Mouse (Mus musculus) CH12.LX (cell line): ENCODE results near the gene Helz. TPM values are rescaled to one million over a fixed set of nuclear protein-coding genes. Genes with fewer than 3 reads are reported as not detected.
A peak's percentile ranks its signal among the peaks of the same experiment; 100 is the strongest.

Source experiments
- DNase-seq: peaks from one replicate; pipeline ENCODE4 v3.0.0-alpha.2; 2013; ENCODE audit errors: extremely low read depth
- H3K27ac ChIP-seq: 2 replicates; pipeline ENCODE4 v1.5.1; 2012; ENCODE audit warnings: low read depth, mild to moderate bottlenecking, control low read depth, moderate library complexity; ENCODE audit not compliant: insufficient read depth
- H3K27me3 ChIP-seq: replicated peaks from 2 replicates; pipeline ENCODE3; 2012; ENCODE audit warnings: inconsistent platforms
- H3K36me3 ChIP-seq, 2 experiments: replicated peaks in 1 of 2; 2 replicates each; pipeline versions ENCODE3 to v1.6.1; 2012; ENCODE audit warnings: inconsistent platforms in 1 of 2, low read length in 1 of 2, mild to moderate bottlenecking in 1 of 2, mixed read lengths in 1 of 2, moderate library complexity in 1 of 2; ENCODE audit not compliant: control insufficient read depth in 1 of 2, insufficient read depth in 1 of 2
- H3K4me1 ChIP-seq, 2 experiments: 2 replicates each; pipeline ENCODE4 v1.6.1; 2012; ENCODE audit warnings: inconsistent platforms in 1 of 2, moderate library complexity in 1 of 2; ENCODE audit not compliant: insufficient read depth in 2 of 2, control insufficient read depth in 1 of 2
- H3K4me2 ChIP-seq: 2 replicates; pipeline ENCODE4 v1.6.1; 2012; ENCODE audit warnings: low read depth, mild to moderate bottlenecking, control low read depth; ENCODE audit not compliant: poor library complexity, insufficient read depth, severe bottlenecking
- H3K4me3 ChIP-seq, 3 experiments: fragments of 150-350 bp in 1 of 3; sonication (generic) in 1 of 3; replicated peaks in 1 of 3; 2 replicates each; pipeline versions ENCODE3 to v1.5.1; 2011 to 2012; ENCODE audit warnings: low read depth in 2 of 3, low read length in 2 of 3, mild to moderate bottlenecking in 2 of 3, moderate library complexity in 2 of 3, control low read depth in 1 of 3, improper control_type of control experiment in 1 of 3, inconsistent platforms in 1 of 3, mixed read lengths in 1 of 3; ENCODE audit not compliant: poor library complexity in 1 of 3
- H3K79me2 ChIP-seq: replicated peaks from 2 replicates; pipeline ENCODE4 v1.6.1; 2012; ENCODE audit warnings: mild to moderate bottlenecking, moderate library complexity; ENCODE audit not compliant: control insufficient read depth, poor library complexity, insufficient read depth, severe bottlenecking; ENCODE audit errors: extremely low read depth
- H3K9ac ChIP-seq: 2 replicates; pipeline ENCODE4 v1.6.1; 2012; ENCODE audit warnings: low read depth, mild to moderate bottlenecking, control low read depth, moderate library complexity; ENCODE audit not compliant: insufficient read depth
- H3K9me3 ChIP-seq: replicated peaks from 2 replicates; pipeline ENCODE3; 2012; ENCODE audit warnings: low read length, inconsistent platforms, mixed read lengths
- CHD2 ChIP-seq: IDR thresholded peaks from 2 replicates; pipeline ENCODE4 v1.6.1; 2011; ENCODE audit warnings: low read length, improper control_type of control experiment
- CTCF ChIP-seq, 2 experiments: IDR thresholded peaks in 1 of 2; conservative IDR thresholded peaks in 1 of 2; 2 replicates each; pipeline ENCODE4 v1.5.1; 2011 to 2012; ENCODE audit warnings: low read depth in 2 of 2, low read length in 2 of 2, improper control_type of control experiment in 1 of 2, inconsistent platforms in 1 of 2, mild to moderate bottlenecking in 1 of 2, moderate library complexity in 1 of 2
- ETS1 ChIP-seq: conservative IDR thresholded peaks from 2 replicates; pipeline ENCODE4 v1.6.1; 2012; ENCODE audit warnings: low read depth, mild to moderate bottlenecking, inconsistent platforms, low read length, improper control_type of control experiment, moderate library complexity
- JUND ChIP-seq: conservative IDR thresholded peaks from 2 replicates; pipeline ENCODE4 v1.6.1; 2011; ENCODE audit warnings: low read depth, low read length, improper control_type of control experiment
- MAX ChIP-seq: IDR thresholded peaks from 2 replicates; pipeline ENCODE4 v1.6.1; 2011; ENCODE audit warnings: low read length, improper control_type of control experiment
- MAZ ChIP-seq: IDR thresholded peaks from 2 replicates; pipeline ENCODE4 v1.6.1; 2012; ENCODE audit warnings: low read depth, mild to moderate bottlenecking, inconsistent platforms, low read length, improper control_type of control experiment, moderate library complexity
- MYC ChIP-seq: IDR thresholded peaks from 2 replicates; pipeline ENCODE4 v1.6.1; 2011; ENCODE audit warnings: low read depth, mild to moderate bottlenecking, improper control_type of control experiment, low read length
- POLR2A ChIP-seq: IDR thresholded peaks from 2 replicates; pipeline ENCODE4 v1.6.1; 2011; ENCODE audit warnings: low read depth, mild to moderate bottlenecking, improper control_type of control experiment, low read length
- RCOR1 ChIP-seq: conservative IDR thresholded peaks from 2 replicates; pipeline ENCODE4 v1.6.1; 2012; ENCODE audit warnings: low read depth, mild to moderate bottlenecking, inconsistent platforms, low read length, improper control_type of control experiment
- SIN3A ChIP-seq: IDR thresholded peaks from 2 replicates; pipeline ENCODE4 v1.6.1; 2012; ENCODE audit warnings: low read length, improper control_type of control experiment, inconsistent platforms
- TBP ChIP-seq: conservative IDR thresholded peaks from 2 replicates; pipeline ENCODE4 v1.6.1; 2011; ENCODE audit warnings: low read depth, low read length, improper control_type of control experiment
- ZC3H11A ChIP-seq: IDR thresholded peaks from 2 replicates; pipeline ENCODE4 v1.6.1; 2012; ENCODE audit warnings: low read depth, mild to moderate bottlenecking, inconsistent platforms, low read length, improper control_type of control experiment
- ZKSCAN1 ChIP-seq: IDR thresholded peaks from 2 replicates; pipeline ENCODE4 v1.6.1; 2012; ENCODE audit warnings: low read depth, inconsistent platforms, low read length, improper control_type of control experiment, borderline replicate concordance
- dilution Hi-C: fragments of 300-500 bp; cut with MboI; formaldehyde crosslinking; loops from 2 replicates; pipeline ENCODE4 v1.14.3; 2020; ENCODE audit warnings: low sequenced_read_pairs; ENCODE audit not compliant: extremely low pct_unique_long_range_greater_than_20kb, extremely low pct_ligation_motif_present
- in situ Hi-C: fragments of 300-500 bp; cut with MboI; formaldehyde crosslinking; loops from 3 replicates; pipeline ENCODE4 v1.14.3; 2019; ENCODE audit warnings: low sequenced_read_pairs, low pct_ligation_motif_present, low pct_unique_long_range_greater_than_20kb, mixed read lengths
- polyA plus RNA-seq: library from polyadenylated mRNA; unstranded; fragments of >175 nt; gene quantifications from 2 replicates; pipeline ENCODE4 v1.2.1, GENCODE M21; 2012; ENCODE audit warnings: low read depth; ENCODE audit not compliant: insufficient read length
- total RNA-seq, 2 experiments: library from RNA; depleted of rRNA; stranded (reverse); fragments of 300-350 nt in 1 of 2; fragments of >200 nt in 1 of 2; gene quantifications; 2 replicates each; pipeline ENCODE4 v1.2.3; 2012 to 2014

Helz gene
- total and polyA plus RNA-seq, 3 experiments: 11.5 to 44.4 (median 22.2) TPM

DNA sequence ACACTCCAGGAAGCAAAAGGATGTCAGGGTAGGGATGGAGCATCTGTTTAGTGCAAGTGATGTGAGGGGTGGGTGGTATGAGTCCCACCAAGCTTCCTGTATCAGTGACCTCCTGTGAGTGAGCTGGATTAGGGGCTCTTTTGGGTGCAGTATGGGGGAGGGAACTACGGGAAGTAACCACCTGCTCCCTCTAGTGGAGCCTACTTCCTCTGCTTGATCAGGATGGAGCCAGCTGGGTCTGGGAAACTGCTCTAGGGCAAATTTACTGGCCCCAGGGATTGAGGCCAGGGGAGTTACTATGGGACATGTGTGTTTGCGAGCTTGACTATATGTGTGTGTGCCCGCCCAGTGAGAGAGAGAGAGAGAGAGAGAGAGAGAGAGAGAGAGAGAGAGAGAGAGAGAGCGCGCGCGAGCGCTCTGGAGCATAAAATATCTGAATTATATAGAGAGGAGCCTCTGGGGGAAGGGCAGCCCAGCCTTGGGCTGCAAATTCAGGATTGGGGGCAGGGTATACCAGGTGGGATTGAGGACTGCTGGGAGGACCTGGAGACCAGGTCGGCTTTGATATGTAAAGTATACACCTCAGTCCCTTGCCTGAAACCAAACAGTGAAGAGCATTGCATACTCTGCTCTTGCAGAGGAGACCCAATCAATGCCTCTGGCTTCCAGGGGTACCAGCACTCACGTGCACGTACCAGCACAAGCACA, 37.9 kb upstream of the Helz start:
- Histone ChIP-seq H3K79me2 (no peaks in the 10 kb centered on the region), H3K9ac (no peak overlapping the region)

DNA sequence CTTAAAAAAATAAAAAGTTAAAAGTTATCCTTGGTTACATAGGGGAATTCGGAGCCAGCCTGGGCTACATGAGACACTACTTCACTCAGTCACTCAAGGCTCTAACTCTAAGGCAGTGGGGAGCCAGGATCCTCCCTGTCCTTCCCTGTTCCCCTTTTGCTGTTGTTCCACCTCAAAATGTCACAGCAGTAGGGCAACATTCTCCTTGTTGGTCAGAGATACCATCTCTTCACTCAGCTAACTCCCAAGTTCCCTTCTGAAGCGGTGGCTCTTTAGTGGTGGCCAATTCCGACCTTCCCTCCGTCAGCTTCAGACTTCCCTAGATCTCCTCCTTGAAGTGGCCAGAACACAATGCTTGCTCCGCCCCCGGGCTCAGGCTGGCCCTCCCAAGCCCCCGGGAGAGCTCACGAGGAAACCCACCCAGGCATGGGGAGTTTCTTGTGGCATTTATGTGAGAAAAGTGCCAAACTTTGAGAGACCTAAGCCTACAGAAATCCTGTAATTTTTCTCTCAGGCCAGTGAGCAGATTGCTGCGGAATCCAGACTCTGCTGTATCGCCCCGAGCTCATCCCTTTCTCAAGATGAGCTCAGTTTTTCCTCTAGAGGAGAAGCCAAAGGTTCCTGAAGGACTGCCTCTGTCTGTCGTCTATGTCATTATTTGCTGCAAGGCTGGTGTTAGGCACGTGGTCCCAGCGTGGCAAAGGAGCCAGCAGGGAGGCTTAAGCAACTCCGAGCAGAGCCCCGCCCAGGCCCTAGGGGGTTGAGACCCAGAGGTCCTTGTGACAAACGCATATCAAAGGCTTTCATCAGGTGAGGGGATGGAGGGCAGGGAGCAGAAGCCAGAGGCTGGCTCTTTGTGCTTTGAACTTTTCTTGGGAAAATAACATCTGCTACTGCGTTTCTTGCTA, 37.1 kb upstream of the Helz start:
- no peak for DNase-seq
- peaks cover 6% of the 10 kb centered on the region for H3K9me3 ChIP-seq
- dilution Hi-C loops (no loop called here), in situ Hi-C loops (loop anchor here (5.0 to 25.0 kb wide), 4 partner anchors 37 to 902 kb away; partner anchors contain the start of gene Helz)
- no peaks in the 10 kb centered on the region for H3K79me2 ChIP-seq
- no peak overlapping the region for H3K9ac ChIP-seq
- H3K27ac ChIP-seq: no peak overlapping the region
- H3K4me3 ChIP-seq: no peak overlapping the region
- no peak overlapping the region for H3K4me2 ChIP-seq
- no peaks in the 10 kb centered on the region for H3K27me3 ChIP-seq
- TF ChIP-seq CHD2 (no peak), MAX (peak; percentile 37; the same call in 1 of the 2 replicates), MYC (no peak), SIN3A (no peak), RCOR1 (no peak)
- peaks cover 0 to 2% of the 10 kb centered on the region in 2 experiments for H3K36me3 ChIP-seq
- H3K4me1 ChIP-seq: peaks cover 0 to 17% of the 10 kb centered on the region in 2 experiments; a peak in 1 of 4 replicates

More for the DNA sequence above, 37.9 kb upstream of the Helz start:
- H3K27me3 ChIP-seq: no peaks in the 10 kb centered on the region
- H3K36me3 ChIP-seq: peaks cover 0 to 2% of the 10 kb centered on the region in 2 experiments
- H3K27ac ChIP-seq: no peak overlapping the region
- peaks cover 6% of the 10 kb centered on the region for H3K9me3 ChIP-seq
- in situ Hi-C loops (loop anchor here (5.0 to 25.0 kb wide), 4 partner anchors 38 to 903 kb away; partner anchors contain the start of gene Helz), dilution Hi-C loops (no loop called here)
- no peak overlapping the region for H3K4me2 ChIP-seq
- TF ChIP-seq ETS1 (no peak), TBP (no peak), ZKSCAN1 (no peak), MAZ (no peak), ZC3H11A (no peak), CTCF (conservative IDR thresholded peaks at IDR 0.05 in 1 of 2, IDR thresholded peaks at IDR 0.05 in 1 of 2; ENCODE audit: low read depth in 2 of 2, low read length in 2 of 2) (peak in 1 of 2 experiments; percentile 22; a peak in 2 of 4 replicates), JUND (no peak), POLR2A (no peak)
- no peak overlapping the region for H3K4me3 ChIP-seq
- no peak for DNase-seq
- peaks cover 0 to 17% of the 10 kb centered on the region in 2 experiments; a peak in 1 of 4 replicates for H3K4me1 ChIP-seq
